Mouse (Mus musculus) spleen, adult 2 months (tissue): ENCODE measurements at regions not wholly inside any gene's neighbourhood (a gene's known extent, or its start where the extent isn't known, plus 50 kb on each side); places are given as distances from the start of the nearest gene placed in this dataset.

ENCODE experiments used
- CTCF ChIP-seq: fragments of 200-500 bp; IDR thresholded peaks from 2 replicates; pipeline ENCODE4 v1.5.1; 2011; ENCODE audit warnings: mild to moderate bottlenecking, inconsistent platforms; ENCODE audit not compliant: insufficient read depth, insufficient read length, insufficient replicate concordance; ENCODE audit errors: extremely low read depth
- POLR2A ChIP-seq: fragments of 200-500 bp; IDR thresholded peaks from 2 replicates; pipeline ENCODE4 v1.6.1; 2011; ENCODE audit warnings: low read depth, low read length, inconsistent platforms

- TF ChIP-seq POLR2A (no peak), CTCF (no peak)
Measured at GRCm38 (mm10) chr1:69319526-69319925, 211.7 kb upstream of the Erbb4 start.
